Mouse (Mus musculus) bone marrow macrophage, adult 2 months (primary cell): ENCODE results near the gene Gpcpd1.

Experiments used
- CTCF ChIP-seq: IDR thresholded peaks from 2 replicates; pipeline ENCODE4 v1.5.1; 2012; ENCODE audit warnings: low read depth, mild to moderate bottlenecking, low read length, moderate library complexity
- POLR2A ChIP-seq: IDR thresholded peaks from 2 replicates; pipeline ENCODE4 v1.6.1; 2012; ENCODE audit warnings: mild to moderate bottlenecking, low read depth, low read length, borderline replicate concordance

- no peak for TF ChIP-seq POLR2A
- no peak for TF ChIP-seq CTCF
These were observed 72.5 kb downstream of the Gpcpd1 start for GRCm38 (mm10) chr2:132515076-132515475.
